Mouse (Mus musculus): ENCODE measurements around the gene Gm36079.
"Not testable (repeated sequence)": the region's sequence is repeated elsewhere in the genome, so short reads cannot be mapped to it uniquely, and the experiment has no call there.

Gene Gm36079

GRCm38 (mm10) chr13:120026911-120027310, at the start of gene Gm36079:
Gene Gm36079, minus strand, starts transcription at chr13:120027011.
- DNase-seq (ENCODE audit: low spot score in 2 of 2) = not testable (repeated sequence)

GRCm38 (mm10) chr13:120070878-120071277, 44.1 kb upstream of the Gm36079 start:
- not testable (repeated sequence) for DNase-seq (ENCODE audit: low spot score in 2 of 2)

- DNase-seq (ENCODE audit: low spot score in 2 of 2) = not testable (repeated sequence)
Observed at GRCm38 (mm10) chr13:120070012-120070598, 43.3 kb upstream of the Gm36079 start.

DNA sequence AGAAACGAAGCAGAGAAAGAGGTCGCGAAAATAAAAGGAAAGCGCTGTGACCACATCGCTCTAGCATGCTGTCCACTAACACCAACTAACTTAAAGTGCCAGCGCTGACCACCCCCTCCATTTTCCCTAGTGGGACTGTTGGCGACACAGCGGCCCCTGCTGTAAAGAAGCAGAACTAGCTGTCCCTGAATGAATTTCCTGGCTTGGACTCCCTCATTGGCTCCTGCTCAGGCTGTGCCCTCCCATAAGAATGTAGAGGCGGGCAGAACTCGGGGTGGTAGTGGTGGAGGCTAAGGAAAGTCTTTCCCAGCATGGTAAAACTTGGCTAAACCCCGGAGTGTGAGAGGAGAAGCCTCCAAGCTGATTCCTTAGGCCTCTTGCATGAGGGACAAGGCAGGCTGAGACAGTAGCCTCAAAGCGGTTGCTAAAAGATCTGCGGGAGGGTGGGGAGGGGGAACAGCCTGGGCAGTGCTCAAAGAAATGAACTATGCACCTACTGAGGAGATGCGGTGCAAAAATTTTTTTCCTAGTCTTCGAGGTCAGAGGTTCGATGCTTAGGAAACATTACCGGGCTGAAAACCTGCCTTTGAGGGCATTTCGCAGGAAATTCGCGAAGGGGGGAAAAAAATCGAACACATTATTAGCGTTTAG, 36.8 kb upstream of the Gm36079 start:
- not testable (repeated sequence) for DNase-seq (ENCODE audit: low spot score in 2 of 2)

DNA sequence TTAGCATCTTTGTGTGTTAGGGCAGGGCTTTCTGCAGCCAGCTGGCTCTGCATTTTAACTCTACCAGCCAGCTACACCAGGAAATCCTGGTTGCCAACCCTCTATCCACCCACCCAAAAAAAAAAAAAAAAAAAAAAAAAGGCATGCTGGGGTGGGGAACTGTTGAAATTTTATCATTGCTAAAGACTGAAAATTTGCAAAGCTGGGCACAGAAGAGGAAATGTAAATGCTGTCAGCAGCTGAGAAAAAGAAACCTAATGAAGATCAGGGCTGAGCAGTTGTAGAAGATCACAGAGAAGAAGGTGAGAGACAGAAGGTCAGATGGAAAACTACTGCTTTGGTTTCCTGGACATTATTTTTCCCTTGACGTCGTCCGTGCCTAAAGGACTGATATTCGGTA, 36.1 kb upstream of the Gm36079 start:
- not testable (repeated sequence) for DNase-seq (ENCODE audit: low spot score in 2 of 2)

DNA sequence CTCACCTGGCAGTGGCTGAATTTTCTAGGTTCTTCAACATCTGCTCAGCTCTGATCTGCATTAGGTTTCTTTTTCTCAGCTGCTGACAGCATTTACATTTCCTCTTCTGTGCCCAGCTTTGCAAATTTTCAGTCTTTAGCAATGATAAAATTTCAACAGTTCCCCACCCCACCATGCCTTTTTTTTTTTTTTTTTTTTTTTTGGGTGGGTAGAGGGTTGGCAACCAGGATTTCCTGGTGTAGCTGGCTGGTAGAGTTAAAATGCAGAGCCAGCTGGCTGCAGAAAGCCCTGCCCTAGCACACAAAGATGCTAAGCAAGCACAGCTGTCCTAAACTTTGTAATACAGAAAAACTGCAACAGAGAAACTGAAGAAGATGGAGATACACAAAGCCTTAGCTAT, 25.3 kb upstream of the Gm36079 start, which contains the start of gene Gm21188:
Gm21188 (minus strand) TSS at position 110 of the 400 bp plus-strand sequence.
- not testable (repeated sequence) for DNase-seq (ENCODE audit: low spot score in 2 of 2)

GRCm38 (mm10) chr13:120048608-120049007, 21.8 kb upstream of the Gm36079 start:
- DNase-seq (ENCODE audit: low spot score in 2 of 2) = not testable (repeated sequence)

DNA sequence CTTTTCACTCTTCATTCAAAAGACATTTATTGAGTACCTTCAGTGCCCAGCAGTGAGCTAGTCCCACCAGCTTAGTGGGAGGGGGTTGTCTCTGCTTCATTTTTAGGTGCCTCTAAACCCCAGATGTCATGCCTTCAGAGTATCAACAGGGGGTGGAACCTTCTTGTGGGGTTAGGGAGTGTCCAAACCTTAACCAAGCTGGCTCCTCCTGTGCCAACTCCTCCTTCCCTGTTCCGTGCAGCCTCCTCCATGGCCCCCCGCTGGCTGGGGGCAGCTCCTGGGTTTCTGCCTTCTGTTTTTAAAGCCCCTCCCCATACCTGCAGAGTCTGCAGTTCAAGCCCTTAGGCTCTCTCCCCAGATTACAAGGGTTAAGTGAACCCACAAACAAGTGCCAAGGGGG, 21.4 kb upstream of the Gm36079 start:
- not testable (repeated sequence) for DNase-seq (ENCODE audit: low spot score in 2 of 2)

DNA sequence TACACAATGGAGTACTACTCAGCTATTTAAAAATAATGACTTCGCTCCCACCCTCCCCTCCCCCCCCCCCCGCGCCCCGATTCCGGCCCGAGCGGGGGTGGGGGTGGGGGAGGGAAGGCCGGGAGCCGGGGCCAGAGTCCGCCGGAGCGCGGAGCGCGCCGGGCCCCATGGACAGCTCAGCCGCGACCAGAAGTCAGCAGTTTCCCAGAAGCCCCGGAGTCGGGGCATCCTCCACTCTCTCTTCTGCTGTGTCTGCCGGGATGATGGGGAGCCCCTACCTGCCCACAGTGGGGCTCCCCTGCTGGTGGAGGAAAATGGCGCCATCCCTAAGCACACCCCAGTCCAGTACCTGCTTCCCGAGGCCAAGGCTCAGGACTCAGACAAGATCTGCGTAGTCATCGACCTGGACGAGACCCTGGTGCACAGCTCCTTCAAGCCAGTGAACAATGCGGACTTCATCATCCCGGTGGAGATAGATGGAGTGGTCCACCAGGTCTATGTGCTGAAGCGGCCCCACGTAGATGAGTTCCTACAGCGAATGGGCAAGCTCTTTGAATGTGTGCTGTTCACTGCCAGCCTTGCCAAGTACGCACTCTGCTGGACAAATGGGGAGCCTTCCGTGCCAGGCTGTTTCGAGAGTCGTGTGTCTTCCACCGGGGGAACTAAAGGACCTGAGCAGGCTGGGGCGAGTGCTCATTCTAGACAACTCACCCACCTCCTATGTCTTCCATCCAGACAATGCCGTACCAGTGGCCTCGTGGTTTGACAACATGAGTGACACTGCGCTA, 19.8 kb upstream of the Gm36079 start:
- not testable (repeated sequence) for DNase-seq (ENCODE audit: low spot score in 2 of 2)

GRCm38 (mm10) chr13:120041145-120041544, 14.3 kb upstream of the Gm36079 start:
- DNase-seq (ENCODE audit: low spot score in 2 of 2) = peak; percentile 12 to 54

GRCm38 (mm10) chr13:120037881-120038280, 11.1 kb upstream of the Gm36079 start:
- DNase-seq (ENCODE audit: low spot score in 2 of 2) = not testable (repeated sequence)

DNA sequence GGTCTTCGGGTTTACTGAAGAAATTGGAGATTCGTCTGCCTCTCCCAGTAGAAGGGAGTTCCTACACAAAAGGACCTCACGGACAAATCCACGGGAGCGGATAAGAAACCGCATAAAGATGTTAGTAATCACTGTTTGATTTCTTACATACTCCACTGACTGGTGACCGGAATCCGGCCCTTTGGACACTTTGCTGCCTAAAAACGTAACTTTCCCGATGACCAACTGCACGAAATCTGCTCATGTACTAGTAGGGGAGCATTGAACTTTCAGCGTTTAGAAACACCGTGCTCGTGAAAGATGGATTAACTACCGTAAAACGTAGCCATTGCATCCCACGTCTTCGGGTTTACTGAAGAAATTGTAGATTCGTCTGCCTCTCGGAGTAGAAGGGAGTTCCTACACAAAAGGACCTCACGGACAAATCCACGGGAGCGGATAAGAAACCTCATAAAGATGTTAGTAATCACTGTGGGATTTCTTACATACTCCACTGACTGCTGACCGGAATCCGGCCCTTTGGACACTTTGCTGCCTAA, 9.8 kb upstream of the Gm36079 start:
- DNase-seq (ENCODE audit: low spot score in 2 of 2) = peak; percentile 17 to 29

- DNase-seq (ENCODE audit: low spot score in 2 of 2) = peak in 1 of 2 experiments; percentile 14
Observed at GRCm38 (mm10) chr13:120035151-120035550, 8.3 kb upstream of the Gm36079 start.

- DNase-seq (ENCODE audit: low spot score in 2 of 2) = not testable (repeated sequence)
Observed at GRCm38 (mm10) chr13:120034637-120035036, 7.8 kb upstream of the Gm36079 start.

GRCm38 (mm10) chr13:120033516-120034190, 6.8 kb upstream of the Gm36079 start:
- peak; percentile 32 to 42 for DNase-seq (ENCODE audit: low spot score in 2 of 2)

DNA sequence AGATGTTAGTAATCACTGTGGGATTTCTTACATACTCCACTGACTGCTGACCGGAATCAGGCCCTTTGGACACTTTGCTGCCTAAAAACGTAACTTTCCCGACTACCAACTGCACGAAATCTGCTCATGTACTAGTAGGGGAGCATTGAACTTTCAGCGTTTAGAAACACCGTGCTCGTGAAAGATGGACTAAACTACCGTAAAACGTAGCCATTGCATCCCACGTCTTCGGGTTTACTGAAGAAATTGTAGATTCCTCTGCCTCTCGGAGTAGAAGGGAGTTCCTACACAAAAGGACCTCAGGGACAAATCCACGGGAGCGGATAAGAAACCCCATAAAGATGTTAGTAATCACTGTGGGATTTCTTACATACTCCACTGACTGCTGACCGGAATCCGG, 4.9 kb upstream of the Gm36079 start:
- DNase-seq (ENCODE audit: low spot score in 2 of 2) = peak; percentile 22 to 44

GRCm38 (mm10) chr13:120027368-120027767, 557 bp upstream of the Gm36079 start:
- DNase-seq (ENCODE audit: low spot score in 2 of 2) = not testable (repeated sequence)

DNA sequence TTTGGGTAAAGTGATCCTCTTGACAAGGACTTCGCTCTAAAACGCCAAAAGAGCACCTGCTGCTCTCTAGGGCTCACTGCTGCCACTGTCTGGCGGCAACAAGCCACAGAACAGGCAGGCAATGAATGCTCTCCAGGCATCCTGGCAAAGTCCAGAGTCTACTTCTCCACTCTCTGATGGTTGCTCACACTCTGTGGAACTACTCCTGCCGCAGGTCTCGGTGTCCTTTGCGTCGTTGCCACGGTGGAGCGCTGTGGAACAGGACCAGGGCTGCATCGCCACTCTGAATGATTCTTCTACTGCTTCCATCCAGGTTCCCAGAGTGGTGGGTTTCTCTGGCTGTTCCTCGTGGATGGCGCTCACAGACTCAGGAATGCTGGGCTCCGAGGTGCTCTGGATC, 438 bp downstream of the Gm36079 start:
- DNase-seq (ENCODE audit: low spot score in 2 of 2) = not testable (repeated sequence)

DNA sequence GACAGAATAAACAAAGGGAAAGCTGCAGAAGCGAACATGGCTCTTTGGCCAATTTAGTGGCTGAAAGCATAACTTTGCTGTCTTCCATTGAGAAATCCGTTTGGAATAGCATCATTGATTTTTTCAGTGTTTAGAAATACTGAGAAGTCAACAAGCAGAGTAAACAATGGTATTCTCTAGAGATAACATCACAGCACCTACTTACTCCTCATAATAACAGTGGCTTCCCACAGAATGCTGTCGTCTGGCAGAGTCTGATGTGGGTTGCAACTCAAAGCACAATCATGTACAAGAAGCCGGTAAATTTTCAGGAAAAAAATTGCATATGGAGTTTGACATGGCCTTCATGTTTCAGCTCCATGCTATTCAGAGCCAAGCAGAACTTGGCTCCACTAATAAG, 1.2 kb downstream of the Gm36079 start:
- peak in 1 of 2 experiments; percentile 11 for DNase-seq (ENCODE audit: low spot score in 2 of 2)

DNA sequence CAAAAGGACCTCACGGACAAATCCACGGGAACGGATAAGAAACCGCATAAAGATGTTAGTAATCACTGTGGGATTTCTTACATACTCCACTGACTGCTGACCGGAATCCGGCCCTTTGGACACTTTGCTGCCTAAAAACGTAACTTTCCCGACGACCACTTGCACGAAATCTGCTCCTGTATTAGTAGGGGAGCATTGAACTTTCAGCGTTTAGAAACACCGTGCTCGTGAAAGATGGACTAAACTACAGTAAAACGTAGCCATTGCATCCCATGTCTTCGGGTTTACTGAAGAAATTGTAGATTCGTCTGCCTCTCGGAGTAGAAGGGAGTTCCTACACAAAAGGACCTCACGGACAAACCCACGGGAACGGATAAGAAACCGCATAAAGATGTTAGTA, 1.8 kb downstream of the Gm36079 start:
- not testable (repeated sequence) for DNase-seq (ENCODE audit: low spot score in 2 of 2)

GRCm38 (mm10) chr13:120024581-120024980, 2.2 kb downstream of the Gm36079 start:
- DNase-seq (ENCODE audit: low spot score in 2 of 2) = not testable (repeated sequence)

Data from spleen, postnatal 10 days (tissue).